Mouse (Mus musculus): ENCODE results near the gene Proca1. TPM values are rescaled to one million over a fixed set of nuclear protein-coding genes. Genes with fewer than 3 reads are reported as not detected.

Gene Proca1
- polyA plus RNA-seq, 1 experiment from 2014 or later: 3.3 TPM

DNA sequence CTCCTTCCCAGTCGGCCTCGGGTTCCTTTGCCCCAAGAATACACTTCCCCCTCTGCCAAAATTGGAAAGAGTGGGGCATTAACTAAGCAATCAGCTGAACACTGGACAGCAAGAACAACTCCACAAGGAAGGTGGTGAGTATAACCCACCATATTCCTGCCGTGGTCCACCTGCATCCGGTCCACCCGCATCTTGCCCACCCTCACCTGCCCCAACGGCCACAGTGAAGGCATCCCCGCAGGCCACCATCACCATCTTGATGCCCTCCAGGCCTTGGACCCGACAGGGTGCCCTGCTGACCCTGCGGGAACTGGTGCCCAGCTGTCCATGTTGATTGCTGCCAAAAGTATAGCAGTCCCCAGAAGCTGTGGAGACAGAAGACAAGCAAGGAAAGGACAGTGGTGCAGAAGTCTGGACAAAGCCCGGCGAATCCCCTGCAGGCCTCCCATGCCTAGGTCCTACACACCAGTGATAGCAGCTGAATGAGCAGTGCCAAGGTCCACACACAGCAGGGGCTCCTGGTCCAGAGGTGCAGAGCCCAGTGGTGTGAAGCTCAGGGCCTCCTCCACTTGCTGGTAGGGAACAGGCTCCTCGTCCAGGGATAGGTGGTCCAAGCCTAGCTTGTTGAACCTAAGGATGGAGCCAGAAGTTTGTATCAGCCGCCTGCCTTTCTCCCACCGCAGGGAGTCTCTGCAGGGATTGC lies 25.8 kb upstream of the Proca1 start:
- no peak overlapping the region for H3K9ac ChIP-seq
- no peak for ATAC-seq (ENCODE audit: low FRiP score)

GRCm38 (mm10) chr11:78168541-78169468 lies 24.4 kb upstream of the Proca1 start:
- WGBS: 65% methylated on average over 19 of the region's 19 CpGs
- H3K36me3 ChIP-seq: 0 out of 2 replicates have a peak, but pooled peaks cover 3% of the 10 kb centered on the region

More for the DNA sequence above, 25.8 kb upstream of the Proca1 start:
- H3K27me3 ChIP-seq: 0 out of 2 replicates have a peak, but pooled peaks cover 4% of the 10 kb centered on the region
- H3K9me3 ChIP-seq: no peaks in the 10 kb centered on the region
- H3K36me3 ChIP-seq: 0 out of 2 replicates have a peak, but pooled peaks cover 3% of the 10 kb centered on the region
- H3K4me1 ChIP-seq (replicated peaks): peaks cover 27% of the 10 kb centered on the region
- no peak overlapping the region for H3K4me2 ChIP-seq
- no peak overlapping the region for H3K27ac ChIP-seq
- no peak overlapping the region for H3K4me3 ChIP-seq
- 92% methylated on average over 14 of the region's 14 CpGs for WGBS

GRCm38 (mm10) chr11:78170306-78170705 lies 22.9 kb upstream of the Proca1 start:
- WGBS: 91% methylated on average over 15 of the region's 15 CpGs
- Histone ChIP-seq H3K9ac (no peak overlapping the region), H3K36me3 (0 out of 2 replicates have a peak, but pooled peaks cover 3% of the 10 kb centered on the region), H3K4me3 (no peak overlapping the region), H3K27me3 (0 out of 2 replicates have a peak, but pooled peaks cover 4% of the 10 kb centered on the region), H3K4me1 (replicated peaks) (peaks cover 12% of the 10 kb centered on the region), H3K4me2 (no peak overlapping the region), H3K27ac (no peak overlapping the region), H3K9me3 (no peaks in the 10 kb centered on the region)
- no peak for ATAC-seq (ENCODE audit: low FRiP score)

More at GRCm38 (mm10) chr11:78168541-78169468, 24.4 kb upstream of the Proca1 start:
- Histone ChIP-seq H3K4me1 (replicated peaks) (peaks cover 14% of the 10 kb centered on the region), H3K9me3 (no peaks in the 10 kb centered on the region), H3K27me3 (0 out of 2 replicates have a peak, but pooled peaks cover 4% of the 10 kb centered on the region), H3K4me3 (no peak overlapping the region), H3K27ac (no peak overlapping the region), H3K9ac (no peak overlapping the region), H3K4me2 (no peak overlapping the region)
- no peak for ATAC-seq (ENCODE audit: low FRiP score)

DNA sequence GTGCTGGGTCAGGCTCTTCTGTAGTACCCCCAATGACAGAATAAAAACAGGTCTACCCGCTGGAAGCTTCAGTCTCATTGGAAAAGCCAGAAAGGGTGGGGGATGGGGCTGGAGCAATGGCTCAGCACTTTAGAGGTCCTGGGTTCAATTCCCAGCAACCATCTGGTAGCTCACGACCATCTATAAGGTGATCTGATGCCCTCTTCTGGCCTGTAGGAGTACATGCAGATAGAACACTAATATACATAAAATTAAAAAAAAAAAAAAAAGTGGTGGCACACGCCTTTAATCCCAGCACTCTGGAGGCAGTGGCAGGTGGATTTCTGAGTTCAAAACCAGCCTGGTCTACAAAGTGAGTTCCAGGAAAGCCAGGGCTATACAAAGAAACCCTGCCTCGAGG lies 21.9 kb upstream of the Proca1 start:
- Histone ChIP-seq H3K27ac (no peak overlapping the region), H3K27me3 (0 out of 2 replicates have a peak, but pooled peaks cover 4% of the 10 kb centered on the region), H3K4me3 (no peak overlapping the region), H3K9ac (no peak overlapping the region), H3K36me3 (0 out of 2 replicates have a peak, but pooled peaks cover 3% of the 10 kb centered on the region), H3K4me1 (replicated peaks) (peaks cover 9% of the 10 kb centered on the region), H3K9me3 (no peaks in the 10 kb centered on the region), H3K4me2 (no peak overlapping the region)
- WGBS: 68% methylated on average over 4 of the region's 4 CpGs
- ATAC-seq (ENCODE audit: low FRiP score): no peak

GRCm38 (mm10) chr11:78172034-78172747 lies 21.0 kb upstream of the Proca1 start:
- H3K4me3 ChIP-seq: no peak overlapping the region
- H3K4me1 ChIP-seq (replicated peaks): peaks cover 16% of the 10 kb centered on the region
- H3K27me3 ChIP-seq: peaks cover 2% of the 10 kb centered on the region; the same call in 1 of the 2 replicates
- no peak for ATAC-seq (ENCODE audit: low FRiP score)
- 0 out of 2 replicates have a peak, but pooled peaks cover 3% of the 10 kb centered on the region for H3K36me3 ChIP-seq
- no peak overlapping the region for H3K4me2 ChIP-seq
- 82% methylated on average over 16 of the region's 16 CpGs for WGBS
- H3K9ac ChIP-seq: peak overlapping the region; percentile 10; the same call in 1 of the 2 replicates
- no peak overlapping the region for H3K27ac ChIP-seq
- H3K9me3 ChIP-seq: no peaks in the 10 kb centered on the region

DNA sequence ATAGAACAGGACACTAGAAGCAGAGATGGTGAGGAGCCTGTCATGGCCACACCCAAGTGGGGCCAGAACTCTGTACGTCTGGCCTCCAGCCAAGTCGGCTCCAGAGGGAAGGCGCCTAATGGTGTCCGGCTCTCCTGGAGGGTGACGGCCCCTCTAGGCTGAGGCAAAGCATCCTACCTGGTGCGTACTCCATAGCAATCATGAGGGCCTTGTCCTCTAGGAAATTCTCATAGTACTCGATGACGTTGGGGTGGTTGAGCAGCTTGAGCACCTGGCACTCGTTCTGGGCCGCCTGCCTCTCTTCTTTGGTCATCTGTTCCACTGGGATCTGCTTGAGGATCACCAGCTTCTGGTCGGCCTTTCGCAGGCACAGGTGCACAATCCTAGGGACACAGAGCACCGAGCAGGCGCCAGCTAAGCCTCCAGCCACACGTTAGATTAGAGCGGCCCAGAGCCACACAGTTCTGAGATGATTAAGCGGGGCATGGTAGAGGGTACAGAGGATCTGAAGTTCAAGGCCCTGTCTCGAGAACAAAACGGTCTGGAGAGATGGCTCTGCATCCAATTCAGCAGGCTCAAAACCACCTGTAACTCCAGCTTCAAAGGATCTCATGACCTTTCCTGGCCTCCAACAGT lies 20.3 kb upstream of the Proca1 start:
- no peak for ATAC-seq (ENCODE audit: low FRiP score)
- 87% methylated on average over 19 of the region's 19 CpGs for WGBS
- H3K9ac ChIP-seq: peak overlapping the region; percentile 10; the same call in 1 of the 2 replicates

GRCm38 (mm10) chr11:78174506-78174905 lies 18.7 kb upstream of the Proca1 start:
- no peak for ATAC-seq (ENCODE audit: low FRiP score)
- H3K9ac ChIP-seq: no peak overlapping the region
- 93% methylated on average over 3 of the region's 3 CpGs for WGBS

More for the DNA sequence above, 20.3 kb upstream of the Proca1 start:
- no peaks in the 10 kb centered on the region for H3K9me3 ChIP-seq
- H3K4me3 ChIP-seq: no peak overlapping the region
- peaks cover 22% of the 10 kb centered on the region for H3K4me1 ChIP-seq (replicated peaks)
- no peak overlapping the region for H3K4me2 ChIP-seq
- H3K27me3 ChIP-seq: no peaks in the 10 kb centered on the region; the same call in 1 of the 2 replicates
- H3K36me3 ChIP-seq: 0 out of 2 replicates have a peak, but pooled peaks cover 3% of the 10 kb centered on the region
- no peak overlapping the region for H3K27ac ChIP-seq

DNA sequence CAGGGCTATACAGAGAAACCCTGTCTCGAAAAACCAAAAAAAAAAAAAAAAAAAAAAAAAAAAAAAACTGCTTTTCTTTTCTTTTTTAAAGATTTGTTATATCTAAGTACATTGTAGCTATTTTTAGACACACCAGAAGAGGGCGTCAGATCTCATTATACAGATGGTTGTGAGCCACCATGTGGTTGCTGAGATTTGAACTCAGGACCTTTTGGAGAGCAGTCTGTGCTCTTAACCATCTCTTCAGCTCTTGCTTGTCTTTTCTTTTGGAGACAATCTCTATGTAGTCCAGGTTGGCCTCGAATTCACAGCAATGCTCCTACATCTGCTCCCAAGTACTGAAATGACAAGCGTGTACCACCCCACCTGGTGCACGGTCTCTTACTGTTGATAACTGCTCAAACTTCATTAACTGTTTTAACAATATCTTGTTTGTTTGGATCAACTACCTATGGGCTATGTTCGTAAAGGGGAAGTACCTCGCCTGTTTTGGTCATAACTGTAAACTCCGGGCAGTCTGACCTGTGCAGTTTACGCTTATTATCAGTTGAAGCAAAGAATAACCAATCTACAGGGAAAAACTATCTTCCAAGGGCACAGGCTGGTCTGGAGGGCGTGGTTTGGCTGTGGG lies 17.3 kb upstream of the Proca1 start:
- 0 out of 2 replicates have a peak overlapping the region, but pooled peaks have one; percentile 0 for H3K27ac ChIP-seq
- peak overlapping the region; percentile 55 for H3K4me3 ChIP-seq
- peak overlapping the region; percentile 71 for H3K4me2 ChIP-seq
- WGBS: 6% methylated on average over 10 of the region's 10 CpGs
- H3K9me3 ChIP-seq: no peaks in the 10 kb centered on the region
- peaks cover 20% of the 10 kb centered on the region for H3K36me3 ChIP-seq
- H3K9ac ChIP-seq: peak overlapping the region; percentile 78; the same call in 1 of the 2 replicates
- ATAC-seq (ENCODE audit: low FRiP score): no peak
- peaks cover 3% of the 10 kb centered on the region; the same call in 1 of the 2 replicates for H3K27me3 ChIP-seq
- H3K4me1 ChIP-seq (replicated peaks): peaks cover 48% of the 10 kb centered on the region

More at GRCm38 (mm10) chr11:78174506-78174905, 18.7 kb upstream of the Proca1 start:
- peaks cover 7% of the 10 kb centered on the region for H3K36me3 ChIP-seq
- H3K4me3 ChIP-seq: no peak overlapping the region
- H3K9me3 ChIP-seq: no peaks in the 10 kb centered on the region
- peaks cover 35% of the 10 kb centered on the region for H3K4me1 ChIP-seq (replicated peaks)
- H3K27ac ChIP-seq: no peak overlapping the region
- no peaks in the 10 kb centered on the region; the same call in 1 of the 2 replicates for H3K27me3 ChIP-seq
- H3K4me2 ChIP-seq: no peak overlapping the region

GRCm38 (mm10) chr11:78176402-78176862 lies 16.8 kb upstream of the Proca1 start, which contains the start of the genes Nek8 and Tlcd1:
TSS of gene Nek8 (minus strand) at chr11:78176675.
TSS of gene Tlcd1 (plus strand) at chr11:78176711.
- H3K27me3 ChIP-seq: peaks cover 3% of the 10 kb centered on the region; the same call in 1 of the 2 replicates
- WGBS: under 1% methylated on average over 32 of the region's 32 CpGs
- peak within 1 kb of the TSS; percentile 55 for H3K4me3 ChIP-seq
- peak within 1 kb of the TSS; percentile 87; the same call in 1 of the 2 replicates for H3K27ac ChIP-seq
- H3K36me3 ChIP-seq: peaks cover 24% of the 10 kb centered on the region
- peak within 1 kb of the TSS; percentile 78; the same call in 1 of the 2 replicates for H3K9ac ChIP-seq
- H3K9me3 ChIP-seq: no peaks in the 10 kb centered on the region
- peak within 1 kb of the TSS; percentile 71 for H3K4me2 ChIP-seq
- peak; percentile 30; the same call in 1 of the 2 replicates for ATAC-seq (ENCODE audit: low FRiP score)
- H3K4me1 ChIP-seq (replicated peaks): peaks cover 53% of the 10 kb centered on the region

GRCm38 (mm10) chr11:78176905-78177331 lies 16.3 kb upstream of the Proca1 start:
- Histone ChIP-seq H3K4me2 (peak overlapping the region; percentile 71), H3K4me1 (replicated peaks) (peaks cover 58% of the 10 kb centered on the region), H3K27ac (no peak overlapping the region; the same call in 1 of the 2 replicates), H3K4me3 (peak overlapping the region; percentile 55), H3K27me3 (peaks cover 3% of the 10 kb centered on the region; the same call in 1 of the 2 replicates), H3K9ac (peak overlapping the region; percentile 78; the same call in 1 of the 2 replicates), H3K9me3 (no peaks in the 10 kb centered on the region), H3K36me3 (peaks cover 29% of the 10 kb centered on the region)
- no peak for ATAC-seq (ENCODE audit: low FRiP score)
- under 1% methylated on average over 23 of the region's 23 CpGs for WGBS

All from hindbrain, embryonic 13.5 days (tissue).